Mouse (Mus musculus) liver, embryonic 14.5 days (tissue): Measurements from ENCODE around the gene Ppp1ca. TPM values are rescaled to one million over a fixed set of nuclear protein-coding genes. Genes with fewer than 3 reads are reported as not detected.

ENCODE experiments used
- ATAC-seq: fragments of 200-750 bp; cut with Nextera tagmentation; 2 replicates; pipeline ENCODE4 v1.8.0; 2017; ENCODE audit warnings: moderate number of reproducible peaks, mild to moderate bottlenecking, moderate library complexity; ENCODE audit not compliant: insufficient read depth
- DNase-seq, 3 experiments: peaks; one replicate each; pipeline ENCODE4 v3.0.0-alpha.2; 2012 to 2013; ENCODE audit warnings: low read depth in 3 of 3, low spot score in 3 of 3
- H3K27ac ChIP-seq: fragments of 300-500 bp; sonication (generic); 2 replicates; pipeline ENCODE4 v1.5.1; 2014; ENCODE audit warnings: moderate library complexity, mild to moderate bottlenecking, control low read depth, inconsistent platforms
- H3K27me3 ChIP-seq: fragments of 300-500 bp; sonication (generic); 2 replicates; pipeline ENCODE4 v1.6.1; 2014; ENCODE audit warnings: mild to moderate bottlenecking, low read length, moderate library complexity; ENCODE audit not compliant: control insufficient read depth, insufficient read depth
- H3K36me3 ChIP-seq: fragments of 300-500 bp; sonication (generic); replicated peaks from 2 replicates; pipeline ENCODE4 v1.6.1; 2014; ENCODE audit warnings: low read depth; ENCODE audit not compliant: control insufficient read depth, insufficient read depth
- H3K4me1 ChIP-seq, 2 experiments: fragments of 200-500 bp in 1 of 2; fragments of 300-500 bp in 1 of 2; sonication (generic) in 1 of 2; replicated peaks; 2 replicates each; pipeline ENCODE4 v1.6.1; 2012 to 2014; ENCODE audit warnings: antibody characterized with exemption in 1 of 2, inconsistent platforms in 1 of 2, low read length in 1 of 2; ENCODE audit not compliant: control insufficient read depth in 2 of 2, insufficient read depth in 2 of 2
- H3K4me2 ChIP-seq: fragments of 300-500 bp; sonication (generic); 2 replicates; pipeline ENCODE4 v1.6.1; 2014; ENCODE audit warnings: low read depth, mild to moderate bottlenecking, control low read depth, moderate library complexity
- H3K4me3 ChIP-seq, 2 experiments: fragments of 200-500 bp in 1 of 2; fragments of 300-500 bp in 1 of 2; sonication (generic) in 1 of 2; 2 replicates each; pipeline ENCODE4 v1.5.1; 2012 to 2014; ENCODE audit warnings: low read depth in 2 of 2, low read length in 2 of 2, mild to moderate bottlenecking in 2 of 2, control low read depth in 1 of 2, inconsistent platforms in 1 of 2, moderate library complexity in 1 of 2; ENCODE audit not compliant: insufficient read depth in 1 of 2
- H3K9ac ChIP-seq: fragments of 300-500 bp; sonication (generic); replicated peaks from 2 replicates; pipeline ENCODE4 v1.6.1; 2014; ENCODE audit warnings: mild to moderate bottlenecking, control low read depth, moderate library complexity
- H3K9me3 ChIP-seq: fragments of 300-500 bp; sonication (generic); 2 replicates; pipeline ENCODE4 v1.6.1; 2016; ENCODE audit warnings: low read length, mixed read lengths; ENCODE audit not compliant: control insufficient read depth
- CTCF ChIP-seq: IDR thresholded peaks from 2 replicates; pipeline ENCODE4 v1.5.1; 2016; ENCODE audit warnings: antibody characterized with exemption, low read depth, control low read depth
- EP300 ChIP-seq: IDR thresholded peaks from 2 replicates; pipeline ENCODE4 v1.6.1; 2016; ENCODE audit warnings: antibody characterized with exemption, low read depth
- WGBS: fragments of 180-500 bp; shearing (Covaris S2); extraction: QIAGEN DNeasy Blood & Tissue Kit; methylation state at CpG from one replicate; pipeline ENCODE4 v1.1.7; 2014; ENCODE audit not compliant: insufficient replicate concordance; 5-methylcytosine and 5-hydroxymethylcytosine counted together
- polyA plus RNA-seq, 2 experiments: library from polyadenylated mRNA; depleted of rRNA in 1 of 2; stranded (reverse) in 1 of 2; unstranded in 1 of 2; fragments of >200 nt; fragmentation: Nextera tagmentation in 1 of 2; extraction: Ambion mirVana in 1 of 2; gene quantifications; 2 replicates each; pipeline versions ENCODE4 v1.2.1 to v1.2.3; 2012 to 2014

Gene Ppp1ca
- polyA plus RNA-seq, 2 experiments, result 214 to 432 TPM

- DNase-seq, result no peak
- Histone ChIP-seq H3K9ac (no peak overlapping the region; the same call in 1 of the 2 replicates), H3K4me2 (peak overlapping the region; percentile 8)
Observed at GRCm38 (mm10) chr19:4155223-4156072, 36.4 kb upstream of the Ppp1ca start.

GRCm38 (mm10) chr19:4156073-4156579 lies 35.7 kb upstream of the Ppp1ca start:
- Histone ChIP-seq H3K4me3 (no peak overlapping the region), H3K9ac (no peak overlapping the region), H3K4me2 (no peak overlapping the region), H3K9me3 (no peaks in the 10 kb centered on the region), H3K27ac (no peak overlapping the region), H3K36me3 (peaks cover 10% of the 10 kb centered on the region), H3K27me3 (no peaks in the 10 kb centered on the region), H3K4me1 (no peaks in the 10 kb centered on the region; a peak in 2 of 4 replicates)
- DNase-seq (no peak), ATAC-seq (no peak)
- WGBS, result 75% methylated on average over 20 of the region's 20 CpGs
- TF ChIP-seq EP300 (no peak), CTCF (no peak)

More at GRCm38 (mm10) chr19:4155223-4156072, 36.4 kb upstream of the Ppp1ca start:
- no peaks in the 10 kb centered on the region for H3K27me3 ChIP-seq
- H3K4me3 ChIP-seq, result peak overlapping the region in 1 of 2 experiments; percentile 4; a peak in 1 of 4 replicates
- 49% methylated on average over 6 of the region's 6 CpGs for WGBS
- no peak overlapping the region for H3K27ac ChIP-seq
- no peak for ATAC-seq
- TF ChIP-seq CTCF, result no peak
- TF ChIP-seq EP300, result no peak
- H3K4me1 ChIP-seq, result no peaks in the 10 kb centered on the region; a peak in 2 of 4 replicates
- H3K36me3 ChIP-seq, result peaks cover 14% of the 10 kb centered on the region
- no peaks in the 10 kb centered on the region for H3K9me3 ChIP-seq

- Histone ChIP-seq H3K4me1 (peaks cover 0 to under 1% of the 10 kb centered on the region in 2 experiments; a peak in 3 of 4 replicates), H3K9ac (no peak overlapping the region), H3K4me3 (no peak overlapping the region), H3K27me3 (no peaks in the 10 kb centered on the region), H3K9me3 (no peaks in the 10 kb centered on the region), H3K4me2 (no peak overlapping the region), H3K27ac (no peak overlapping the region), H3K36me3 (peaks cover 10% of the 10 kb centered on the region)
- ATAC-seq, result no peak
- WGBS, result 83% methylated on average over 12 of the region's 12 CpGs
- no peak for DNase-seq
- TF ChIP-seq CTCF (no peak), EP300 (no peak)
Observed at GRCm38 (mm10) chr19:4156771-4157170, 35.1 kb upstream of the Ppp1ca start.

GRCm38 (mm10) chr19:4159049-4159448 lies 32.8 kb upstream of the Ppp1ca start:
- H3K4me1 ChIP-seq, result peaks cover 9 to 11% of the 10 kb centered on the region in 2 experiments
- TF ChIP-seq EP300, result no peak
- TF ChIP-seq CTCF, result no peak
- WGBS, result 87% methylated on average over 8 of the region's 8 CpGs
- DNase-seq (no peak), ATAC-seq (no peak)
- H3K9ac ChIP-seq, result no peak overlapping the region
- peaks cover 10% of the 10 kb centered on the region for H3K36me3 ChIP-seq
- no peaks in the 10 kb centered on the region for H3K9me3 ChIP-seq
- no peak overlapping the region for H3K4me3 ChIP-seq
- H3K27ac ChIP-seq, result no peak overlapping the region
- H3K4me2 ChIP-seq, result no peak overlapping the region
- H3K27me3 ChIP-seq, result no peaks in the 10 kb centered on the region
